Mouse (Mus musculus) forebrain, embryonic 12.5 days (tissue): ENCODE data around the gene Sirt6. TPM values are rescaled to one million over a fixed set of nuclear protein-coding genes. Genes with fewer than 3 reads are reported as not detected.

Experiments used
- ATAC-seq: fragments of 200-750 bp; cut with Nextera tagmentation; 2 replicates; pipeline ENCODE4 v1.8.0; 2017; ENCODE audit warnings: moderate TSS enrichment; ENCODE audit not compliant: low FRiP score
- H3K27ac ChIP-seq: fragments of 300-500 bp; sonication (generic); 2 replicates; pipeline ENCODE4 v1.5.1; 2016; ENCODE audit warnings: mild to moderate bottlenecking
- H3K27me3 ChIP-seq: fragments of 300-500 bp; sonication (generic); 2 replicates; pipeline ENCODE4 v1.6.1; 2016; ENCODE audit warnings: mild to moderate bottlenecking
- H3K36me3 ChIP-seq: fragments of 300-500 bp; sonication (generic); replicated peaks from 2 replicates; pipeline ENCODE4 v1.6.1; 2016; ENCODE audit warnings: mild to moderate bottlenecking
- H3K4me1 ChIP-seq: fragments of 300-500 bp; sonication (generic); 2 replicates; pipeline ENCODE4 v1.6.1; 2016
- H3K4me2 ChIP-seq: fragments of 300-500 bp; sonication (generic); 2 replicates; pipeline ENCODE4 v1.6.1; 2016; ENCODE audit warnings: mild to moderate bottlenecking, moderate library complexity
- H3K4me3 ChIP-seq: fragments of 300-500 bp; sonication (generic); replicated peaks from 2 replicates; pipeline ENCODE4 v1.5.1; 2016; ENCODE audit warnings: mild to moderate bottlenecking
- H3K9ac ChIP-seq: fragments of 300-500 bp; sonication (generic); 2 replicates; pipeline ENCODE4 v1.6.1; 2016; ENCODE audit warnings: mild to moderate bottlenecking
- H3K9me3 ChIP-seq: fragments of 300-500 bp; sonication (generic); 2 replicates; pipeline ENCODE4 v1.6.1; 2016
- WGBS: fragments of 180-500 bp; shearing (Covaris S2); methylation state at CpG from one replicate; pipeline ENCODE4 v1.1.7; 2016; 5-methylcytosine and 5-hydroxymethylcytosine counted together
- polyA plus RNA-seq: library from polyadenylated mRNA; unstranded; fragments of >200 nt; fragmentation: Nextera tagmentation; extraction: Ambion mirVana; gene quantifications from 2 replicates; pipeline ENCODE4 v1.2.1, GENCODE M21; 2016

Sirt6 gene
- polyA plus RNA-seq, 1 experiment from 2014 or later = 50.7 TPM

DNA sequence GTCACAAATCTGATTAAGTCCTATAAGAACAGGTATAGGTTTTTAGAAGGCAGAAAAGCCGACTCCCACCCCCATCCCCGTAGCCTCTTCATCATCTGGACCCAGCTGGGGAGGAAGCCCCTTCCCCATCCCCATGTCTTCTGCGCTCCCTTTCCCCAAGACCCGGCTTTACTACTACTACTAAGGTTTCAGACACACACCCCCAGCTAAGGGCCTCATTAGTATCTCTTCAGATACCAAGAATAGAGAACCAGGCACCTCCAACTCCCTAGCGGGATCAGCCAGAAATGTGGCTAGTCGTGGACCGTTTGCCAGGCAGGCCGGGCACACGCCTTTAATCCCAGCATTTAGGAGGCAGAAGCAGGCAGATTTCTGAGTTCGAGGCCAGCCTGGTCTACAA is 27.5 kb downstream of the Sirt6 start:
- Histone ChIP-seq H3K9ac (no peak overlapping the region), H3K36me3 (no peaks in the 10 kb centered on the region), H3K4me2 (no peak overlapping the region), H3K27me3 (peaks cover 70% of the 10 kb centered on the region), H3K27ac (no peak overlapping the region), H3K9me3 (no peaks in the 10 kb centered on the region), H3K4me1 (peaks cover 54% of the 10 kb centered on the region), H3K4me3 (no peak overlapping the region)
- 51% methylated on average over 10 of the region's 10 CpGs for WGBS
- ATAC-seq = no peak

DNA sequence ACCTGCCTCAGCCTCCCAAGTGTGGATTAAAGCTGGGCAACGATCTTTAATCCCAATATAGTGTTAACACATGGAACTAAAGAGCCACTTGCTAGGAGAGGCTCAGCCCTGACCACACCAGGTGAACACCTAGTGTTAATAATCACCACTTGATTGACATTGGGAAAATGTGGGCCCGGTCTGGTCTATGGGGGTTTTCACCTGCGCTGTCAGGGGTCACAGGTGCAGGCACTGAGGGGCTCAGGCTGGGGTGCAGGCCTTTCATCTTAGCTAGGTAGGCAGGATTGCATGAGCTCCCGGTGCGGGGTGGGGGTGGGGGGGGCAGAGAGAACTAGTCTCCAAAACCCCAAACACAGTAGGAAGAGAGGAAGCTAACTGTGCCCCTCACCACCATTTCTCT is 28.0 kb downstream of the Sirt6 start:
- peaks cover 51% of the 10 kb centered on the region for H3K4me1 ChIP-seq

DNA sequence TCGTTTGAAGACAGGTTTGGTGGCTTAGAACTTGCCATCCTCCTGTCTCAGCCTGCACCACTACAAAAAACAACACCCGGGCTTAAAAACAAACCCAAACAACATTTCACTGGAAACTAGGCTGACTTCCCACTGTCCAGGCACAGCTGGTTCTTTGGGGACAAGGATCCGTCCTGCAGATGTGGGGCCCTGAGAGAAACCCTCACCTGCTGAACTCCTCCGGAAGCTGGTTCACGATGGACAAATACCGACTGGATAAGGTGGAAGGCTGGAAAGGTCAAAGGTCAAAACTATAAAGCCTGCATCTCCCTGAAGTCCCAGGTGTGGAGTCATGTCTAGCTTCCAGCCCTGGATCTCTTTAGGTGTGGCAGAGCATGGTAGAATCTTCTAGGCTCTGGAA is 28.7 kb downstream of the Sirt6 start:
- Histone ChIP-seq H3K27ac (no peak overlapping the region), H3K9me3 (no peaks in the 10 kb centered on the region), H3K36me3 (no peaks in the 10 kb centered on the region), H3K4me1 (peaks cover 50% of the 10 kb centered on the region), H3K4me3 (no peak overlapping the region), H3K9ac (no peak overlapping the region), H3K27me3 (peaks cover 82% of the 10 kb centered on the region), H3K4me2 (no peak overlapping the region)
- no peak for ATAC-seq
- WGBS = 66% methylated on average over 6 of the region's 6 CpGs

More for the DNA sequence above, 28.0 kb downstream of the Sirt6 start:
- H3K4me3 ChIP-seq = no peak overlapping the region
- H3K9ac ChIP-seq = no peak overlapping the region
- peaks cover 74% of the 10 kb centered on the region for H3K27me3 ChIP-seq
- H3K27ac ChIP-seq = no peak overlapping the region
- 75% methylated on average over 5 of the region's 5 CpGs for WGBS
- H3K36me3 ChIP-seq = no peaks in the 10 kb centered on the region
- no peaks in the 10 kb centered on the region for H3K9me3 ChIP-seq
- H3K4me2 ChIP-seq = no peak overlapping the region
- ATAC-seq = no peak

DNA sequence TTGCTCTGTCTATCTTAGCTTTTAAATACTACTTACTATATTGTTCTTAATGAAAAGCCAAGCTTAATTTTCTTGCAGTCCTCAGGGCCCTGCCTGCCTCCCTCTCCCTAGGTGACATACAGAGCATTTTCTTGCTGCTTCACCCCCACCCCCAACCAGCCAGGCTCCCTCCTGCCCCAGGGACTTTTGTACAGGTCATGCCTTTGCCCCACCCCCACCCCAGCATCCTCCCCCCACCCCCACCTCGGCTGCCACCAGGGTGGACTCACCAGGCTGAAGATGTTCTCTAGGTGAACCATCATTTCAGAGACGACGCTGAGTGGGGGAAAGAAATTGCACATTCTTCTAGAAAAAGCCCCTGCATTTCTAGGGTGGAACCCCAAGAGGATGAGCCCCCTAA is 29.3 kb downstream of the Sirt6 start:
- ATAC-seq = no peak
- Histone ChIP-seq H3K9me3 (no peaks in the 10 kb centered on the region), H3K27ac (no peak overlapping the region), H3K4me2 (no peak overlapping the region), H3K4me1 (peaks cover 50% of the 10 kb centered on the region), H3K4me3 (no peak overlapping the region), H3K36me3 (no peaks in the 10 kb centered on the region), H3K9ac (no peak overlapping the region), H3K27me3 (peaks cover 87% of the 10 kb centered on the region)
- WGBS = 31% methylated on average over 3 of the region's 3 CpGs

DNA sequence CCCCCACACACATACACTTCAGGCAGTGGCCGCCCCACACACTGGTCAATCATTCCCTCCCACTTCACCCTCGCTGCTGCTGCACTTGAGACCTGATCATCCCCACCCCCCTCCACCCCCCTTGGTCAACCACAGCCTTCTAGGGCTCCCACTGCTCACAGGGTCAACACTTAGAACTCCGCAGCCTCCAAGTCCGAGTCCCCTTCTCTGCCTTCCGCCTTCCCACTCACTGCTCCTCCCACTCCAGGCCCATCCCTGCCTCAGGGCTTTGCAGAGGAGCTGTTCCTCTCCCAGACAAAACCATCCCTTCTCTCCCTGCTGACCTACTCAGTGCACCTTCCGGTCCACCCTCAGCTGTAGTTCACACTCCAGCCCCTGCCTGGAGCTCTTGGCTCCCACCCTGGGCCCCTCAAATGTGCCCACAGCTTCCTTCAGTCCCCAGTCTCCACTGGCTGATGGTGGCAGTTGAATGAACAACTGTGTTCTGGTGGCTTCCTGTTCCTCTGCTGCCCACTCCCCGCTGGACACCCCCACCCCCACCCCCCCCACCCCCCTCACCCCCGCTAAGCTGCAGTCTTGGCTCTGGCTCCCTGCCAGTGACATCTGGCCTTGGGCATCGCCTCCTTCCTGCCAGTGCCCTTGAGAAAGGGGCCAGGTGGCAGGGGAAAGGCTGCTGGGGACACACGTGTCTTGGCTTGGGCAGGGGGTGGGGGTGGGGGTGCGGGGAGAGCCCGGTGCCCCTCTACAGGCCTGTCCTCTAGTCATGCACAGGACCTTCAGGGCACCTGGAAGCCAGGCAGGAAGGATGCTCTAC is 30.3 kb downstream of the Sirt6 start:
- no peak for ATAC-seq
- 10% methylated on average over 10 of the region's 12 CpGs for WGBS
- no peaks in the 10 kb centered on the region for H3K9me3 ChIP-seq
- 0 out of 2 replicates have a peak overlapping the region, but pooled peaks have one; percentile 37 for H3K27ac ChIP-seq
- H3K4me1 ChIP-seq = peaks cover 46% of the 10 kb centered on the region
- H3K27me3 ChIP-seq = peaks cover 93% of the 10 kb centered on the region
- H3K4me3 ChIP-seq = peak overlapping the region; percentile 14; the same call in 1 of the 2 replicates
- no peaks in the 10 kb centered on the region for H3K36me3 ChIP-seq
- peak overlapping the region; percentile 33; the same call in 1 of the 2 replicates for H3K9ac ChIP-seq
- peak overlapping the region; percentile 35 for H3K4me2 ChIP-seq

DNA sequence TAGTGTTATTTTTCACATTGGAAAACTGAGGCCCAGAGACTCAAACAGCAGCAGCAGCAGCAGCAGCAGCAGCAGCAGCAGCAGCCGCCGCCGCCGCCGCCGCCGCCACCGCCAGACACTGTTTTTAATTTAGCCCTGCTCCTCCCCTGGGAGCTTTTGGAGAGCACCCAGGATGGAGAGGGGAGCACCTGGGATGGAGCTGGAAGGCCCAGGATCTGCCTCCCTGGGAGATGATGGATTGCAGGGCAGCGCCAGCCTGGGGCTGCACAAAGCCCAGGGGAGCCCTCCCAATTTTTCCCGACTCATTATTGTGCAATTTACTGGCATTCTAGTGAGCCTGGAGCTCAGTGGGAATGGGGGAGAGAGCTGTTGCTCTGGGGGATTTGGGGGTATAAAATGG is 31.0 kb downstream of the Sirt6 start:
- peak overlapping the region; percentile 33; the same call in 1 of the 2 replicates for H3K9ac ChIP-seq
- peak overlapping the region; percentile 35 for H3K4me2 ChIP-seq
- WGBS = 2% methylated on average over 10 of the region's 10 CpGs
- peak overlapping the region; percentile 14; the same call in 1 of the 2 replicates for H3K4me3 ChIP-seq
- no peaks in the 10 kb centered on the region for H3K36me3 ChIP-seq
- H3K4me1 ChIP-seq = peaks cover 42% of the 10 kb centered on the region
- H3K27ac ChIP-seq = peak overlapping the region; percentile 37; the same call in 1 of the 2 replicates
- peaks cover 93% of the 10 kb centered on the region for H3K27me3 ChIP-seq
- no peak for ATAC-seq
- no peaks in the 10 kb centered on the region for H3K9me3 ChIP-seq

DNA sequence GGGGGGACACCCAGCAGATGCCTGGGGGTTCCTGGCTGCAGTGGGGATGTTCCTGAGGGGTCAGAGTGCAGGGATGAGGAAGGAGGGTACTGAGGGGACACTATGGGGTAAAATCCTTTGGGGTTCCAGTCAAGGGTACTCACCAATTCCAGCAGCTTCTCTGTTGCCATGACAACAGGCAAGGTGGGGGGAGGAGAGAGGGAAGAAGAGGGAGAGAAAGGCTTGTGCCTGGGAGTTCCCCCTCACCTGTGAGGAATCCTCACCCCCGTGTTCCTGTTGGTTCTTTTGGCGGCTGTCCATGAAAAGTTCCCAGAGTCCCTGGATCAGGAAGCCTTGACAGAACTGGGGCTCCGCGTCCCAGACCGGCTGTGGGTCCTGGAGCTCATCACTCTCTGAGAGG is 32.0 kb downstream of the Sirt6 start:
- no peak for ATAC-seq
- 55% methylated on average over 5 of the region's 5 CpGs for WGBS
- peaks cover 32% of the 10 kb centered on the region for H3K4me1 ChIP-seq
- H3K9ac ChIP-seq = no peak overlapping the region
- H3K4me3 ChIP-seq = no peak overlapping the region
- no peaks in the 10 kb centered on the region for H3K36me3 ChIP-seq
- H3K27ac ChIP-seq = no peak overlapping the region
- peaks cover 96% of the 10 kb centered on the region for H3K27me3 ChIP-seq
- H3K9me3 ChIP-seq = no peaks in the 10 kb centered on the region
- no peak overlapping the region for H3K4me2 ChIP-seq

DNA sequence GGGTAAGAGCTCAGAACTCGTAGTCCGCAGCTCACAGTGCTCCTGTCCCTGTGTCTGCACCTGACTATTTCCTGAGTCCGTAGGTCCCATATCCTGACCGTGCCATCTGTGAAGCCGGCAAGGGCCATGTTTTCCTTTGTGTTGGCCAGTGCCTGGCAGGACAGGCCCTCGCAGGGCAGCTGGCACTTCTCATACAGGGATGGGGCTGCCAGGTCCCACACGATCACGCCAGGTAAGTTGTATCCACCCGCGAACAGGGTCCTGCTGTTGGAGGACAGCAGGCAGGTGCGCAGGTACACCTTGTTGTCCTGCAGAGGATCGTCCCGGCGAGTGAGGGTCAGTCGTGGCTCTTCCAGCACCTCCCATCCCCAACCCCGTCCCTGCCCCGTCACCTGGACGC is 33.7 kb downstream of the Sirt6 start:
- Histone ChIP-seq H3K36me3 (no peaks in the 10 kb centered on the region), H3K4me3 (no peak overlapping the region), H3K4me2 (no peak overlapping the region), H3K4me1 (peaks cover 29% of the 10 kb centered on the region), H3K27me3 (peaks cover 98% of the 10 kb centered on the region), H3K9me3 (no peaks in the 10 kb centered on the region), H3K9ac (no peak overlapping the region), H3K27ac (no peak overlapping the region)
- no peak for ATAC-seq
- 72% methylated on average over 18 of the region's 18 CpGs for WGBS

DNA sequence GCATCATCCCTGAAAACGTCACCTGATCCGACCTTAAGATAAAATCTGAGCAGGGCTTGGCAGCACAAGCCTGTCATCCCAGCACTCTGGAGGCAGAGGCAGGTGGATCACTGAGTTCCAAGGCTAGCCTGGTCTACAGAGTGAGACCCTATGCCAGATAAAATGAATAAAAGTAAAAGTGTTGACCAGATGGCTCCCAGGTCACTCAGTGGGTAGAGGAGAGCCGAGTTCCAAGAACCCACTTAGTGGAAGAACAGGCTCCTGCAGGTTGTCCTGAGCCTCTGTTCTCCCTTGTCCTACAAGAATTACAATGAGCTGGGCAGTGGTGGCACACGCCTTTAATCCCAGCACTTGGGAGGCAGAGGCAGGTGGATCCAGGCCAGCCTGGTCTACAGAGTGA is 34.4 kb downstream of the Sirt6 start:
- no peak for ATAC-seq
- Histone ChIP-seq H3K36me3 (no peaks in the 10 kb centered on the region), H3K9ac (no peak overlapping the region), H3K4me1 (peaks cover 29% of the 10 kb centered on the region), H3K9me3 (no peaks in the 10 kb centered on the region), H3K4me2 (no peak overlapping the region), H3K27me3 (peaks cover 96% of the 10 kb centered on the region), H3K27ac (no peak overlapping the region), H3K4me3 (no peak overlapping the region)
- WGBS = 72% methylated on average over 4 of the region's 4 CpGs

DNA sequence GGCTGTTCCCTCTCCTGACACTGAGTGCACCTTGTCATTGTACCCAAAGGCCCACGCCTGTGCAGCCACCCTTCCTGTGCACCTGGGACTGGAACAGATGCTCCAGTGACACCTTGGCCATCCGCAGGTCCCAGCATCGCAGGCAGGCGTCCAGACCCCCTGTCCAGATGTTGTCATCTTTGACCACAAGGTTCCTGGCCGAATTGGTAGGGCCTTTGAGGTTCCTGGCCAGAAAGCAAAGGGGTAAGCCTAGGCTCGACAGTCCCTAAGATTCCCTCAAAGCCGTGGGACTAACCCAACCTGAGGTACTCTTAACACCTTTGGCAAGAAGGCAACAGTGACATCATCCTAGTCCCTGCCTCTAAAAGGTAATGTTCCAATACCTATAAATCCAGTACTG is 35.0 kb downstream of the Sirt6 start:
- Histone ChIP-seq H3K9me3 (no peaks in the 10 kb centered on the region), H3K4me2 (no peak overlapping the region), H3K36me3 (no peaks in the 10 kb centered on the region), H3K27me3 (peaks cover 90% of the 10 kb centered on the region), H3K27ac (no peak overlapping the region), H3K9ac (no peak overlapping the region), H3K4me3 (no peak overlapping the region), H3K4me1 (peaks cover 25% of the 10 kb centered on the region)
- ATAC-seq = no peak
- 75% methylated on average over 7 of the region's 7 CpGs for WGBS

DNA sequence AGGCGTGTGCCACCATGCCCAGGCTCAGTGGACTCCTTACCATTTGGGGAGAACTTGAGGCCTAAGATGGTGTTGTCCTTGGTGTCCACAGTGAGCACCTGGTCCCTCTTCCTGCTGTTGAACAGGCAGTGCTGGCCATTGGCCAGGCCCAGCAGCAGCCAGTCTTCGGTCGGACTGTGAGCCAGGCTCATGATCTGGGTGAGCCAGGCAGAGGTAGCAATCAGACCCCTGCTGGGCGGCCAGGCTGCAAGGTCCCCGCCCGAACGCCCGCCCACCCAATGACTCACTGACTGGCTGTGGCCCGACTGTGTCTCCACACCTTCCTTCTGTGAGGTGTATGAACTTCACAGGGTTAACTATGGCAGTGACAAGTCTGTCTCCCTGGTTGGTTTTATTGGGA is 35.8 kb downstream of the Sirt6 start:
- Histone ChIP-seq H3K4me3 (no peak overlapping the region), H3K27me3 (peaks cover 89% of the 10 kb centered on the region)
- 65% methylated on average over 9 of the region's 9 CpGs for WGBS

DNA sequence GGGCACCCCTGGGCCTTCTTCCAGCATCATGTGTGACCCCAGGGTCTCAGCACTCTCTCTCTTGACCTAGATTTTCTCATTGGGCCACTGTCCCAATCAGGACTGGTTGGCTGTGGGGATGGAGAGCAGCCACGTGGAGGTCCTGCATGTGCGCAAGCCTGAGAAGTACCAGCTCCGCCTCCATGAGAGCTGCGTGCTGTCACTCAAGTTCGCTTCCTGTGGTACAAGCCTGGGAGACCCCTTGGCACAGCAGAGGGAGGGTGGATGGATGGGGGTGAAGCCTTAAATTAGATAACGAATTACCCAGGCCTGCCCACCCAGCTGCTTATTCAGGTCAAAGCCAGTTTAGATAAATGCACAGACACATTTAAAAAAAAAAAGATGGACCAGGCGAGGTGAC is 38.9 kb downstream of the Sirt6 start:
- WGBS = 72% methylated on average over 7 of the region's 7 CpGs
- Histone ChIP-seq H3K4me2 (no peak overlapping the region), H3K27me3 (peaks cover 83% of the 10 kb centered on the region)

More for the DNA sequence above, 35.8 kb downstream of the Sirt6 start:
- Histone ChIP-seq H3K4me2 (no peak overlapping the region), H3K36me3 (no peaks in the 10 kb centered on the region), H3K9me3 (no peaks in the 10 kb centered on the region), H3K9ac (no peak overlapping the region), H3K4me1 (peaks cover 17% of the 10 kb centered on the region), H3K27ac (no peak overlapping the region)
- ATAC-seq = no peak

DNA sequence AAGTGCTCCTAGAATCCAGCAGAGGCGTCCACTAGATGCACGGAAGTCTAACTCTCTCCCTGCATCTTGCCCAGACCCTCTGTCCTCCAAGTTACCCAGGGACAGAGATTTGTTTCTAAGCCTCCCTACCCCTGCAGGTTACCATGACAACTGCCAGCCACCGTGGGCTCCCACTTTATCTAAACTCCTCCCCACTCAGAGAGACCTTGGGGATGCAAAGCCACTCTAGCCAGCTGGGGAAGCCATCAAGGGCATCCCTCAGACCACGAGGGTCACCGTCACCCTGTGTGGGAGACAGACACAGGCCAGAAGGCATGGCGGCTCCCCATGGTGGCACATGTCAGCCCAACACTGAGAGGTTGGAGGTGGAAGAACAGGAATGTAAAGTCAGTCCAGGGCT is 44.2 kb downstream of the Sirt6 start:
- Histone ChIP-seq H3K4me1 (peaks cover 20% of the 10 kb centered on the region), H3K4me2 (no peak overlapping the region), H3K9ac (no peak overlapping the region), H3K27ac (no peak overlapping the region), H3K27me3 (peaks cover 78% of the 10 kb centered on the region), H3K4me3 (no peak overlapping the region), H3K36me3 (no peaks in the 10 kb centered on the region; the same call in 1 of the 2 replicates), H3K9me3 (no peaks in the 10 kb centered on the region)
- 52% methylated on average over 6 of the region's 6 CpGs for WGBS
- no peak for ATAC-seq

More for the DNA sequence above, 38.9 kb downstream of the Sirt6 start:
- no peak for ATAC-seq
- Histone ChIP-seq H3K4me3 (no peak overlapping the region), H3K9ac (no peak overlapping the region), H3K4me1 (no peaks in the 10 kb centered on the region), H3K27ac (no peak overlapping the region), H3K9me3 (no peaks in the 10 kb centered on the region), H3K36me3 (no peaks in the 10 kb centered on the region)
